Mouse (Mus musculus): Measurements from ENCODE around the gene C2cd2. TPM values are rescaled to one million over a fixed set of nuclear protein-coding genes. Genes with fewer than 3 reads are reported as not detected.

Gene C2cd2
- total and polyA plus RNA-seq, 3 experiments, result 7.7 to 14.5 (median 11.2) TPM

GRCm38 (mm10) chr16:97905449-97905991 is 56.9 kb downstream of the C2cd2 start:
- TF ChIP-seq RAD21 (IDR thresholded peaks at IDR 0.05; ENCODE audit: low read depth, low read length) (no peak), POLR2AphosphoS2 (IDR thresholded peaks at IDR 0.05; ENCODE audit: low read depth, low read length) (no peak), NELFE (IDR thresholded peaks at IDR 0.05; ENCODE audit: low read depth, low read length) (no peak), MAZ (IDR thresholded peaks at IDR 0.05; ENCODE audit: low read depth, low read length) (no peak), POLR2A (IDR thresholded peaks at IDR 0.05; ENCODE audit: low read depth, low read length) (no peak), TCF12 (IDR thresholded peaks at IDR 0.05; ENCODE audit: low read depth, low read length) (no peak), PAX5 (IDR thresholded peaks at IDR 0.05; ENCODE audit: low read length) (no peak), SIN3A (IDR thresholded peaks at IDR 0.05; ENCODE audit: low read length) (no peak), ETS1 (conservative IDR thresholded peaks at IDR 0.05; ENCODE audit: low read depth, low read length) (no peak), USF1 (IDR thresholded peaks at IDR 0.05; ENCODE audit: low read depth, low read length) (no peak), SMC3 (IDR thresholded peaks at IDR 0.05; ENCODE audit: low read depth, low read length) (no peak), USF2 (conservative IDR thresholded peaks at IDR 0.05; ENCODE audit: low read depth, low read length) (no peak), CTCF (conservative IDR thresholded peaks at IDR 0.05 in 1 of 2, IDR thresholded peaks at IDR 0.05 in 1 of 2; ENCODE audit: low read depth in 2 of 2, low read length in 2 of 2) (no peak), IRF4 (IDR thresholded peaks at IDR 0.05; ENCODE audit: low read depth, low read length) (no peak), JUN (IDR thresholded peaks at IDR 0.05; ENCODE audit: insufficient read depth, low read depth, low read length) (no peak), EP300 (IDR thresholded peaks at IDR 0.05; ENCODE audit: low read length) (no peak)
- no peak overlapping the region for H3K9ac ChIP-seq (ENCODE audit: insufficient read depth, low read depth)
- H3K79me2 ChIP-seq (replicated peaks; ENCODE audit: control insufficient read depth, extremely low read depth, insufficient read depth, poor library complexity, severe bottlenecking), result no peaks in the 10 kb centered on the region
- no peaks in the 10 kb centered on the region for H3K27me3 ChIP-seq (replicated peaks)
- H3K9me3 ChIP-seq (replicated peaks; ENCODE audit: low read length), result no peaks in the 10 kb centered on the region
- dilution Hi-C loops (cut with MboI; ENCODE audit: extremely low pct_ligation_motif_present, extremely low pct_unique_long_range_greater_than_20kb, low sequenced_read_pairs), result no loop called here
- H3K4me1 ChIP-seq (ENCODE audit: control insufficient read depth in 1 of 2, insufficient read depth in 2 of 2), result no peaks in the 10 kb centered on the region
- H3K36me3 ChIP-seq (replicated peaks in 1 of 2; ENCODE audit: control insufficient read depth in 1 of 2, insufficient read depth in 1 of 2, low read length in 1 of 2), result no peaks in the 10 kb centered on the region
- no peak overlapping the region for H3K4me2 ChIP-seq (ENCODE audit: insufficient read depth, low read depth, poor library complexity, severe bottlenecking)
- H3K27ac ChIP-seq (ENCODE audit: insufficient read depth, low read depth), result no peak overlapping the region
- DNase-seq (ENCODE audit: extremely low read depth), result no peak
- in situ Hi-C loops (cut with MboI; ENCODE audit: low pct_ligation_motif_present, low pct_unique_long_range_greater_than_20kb, low sequenced_read_pairs), result no loop called here
- no peak overlapping the region for H3K4me3 ChIP-seq (replicated peaks in 1 of 3; ENCODE audit: low read depth in 2 of 3, low read length in 2 of 3, poor library complexity in 1 of 3)

DNA sequence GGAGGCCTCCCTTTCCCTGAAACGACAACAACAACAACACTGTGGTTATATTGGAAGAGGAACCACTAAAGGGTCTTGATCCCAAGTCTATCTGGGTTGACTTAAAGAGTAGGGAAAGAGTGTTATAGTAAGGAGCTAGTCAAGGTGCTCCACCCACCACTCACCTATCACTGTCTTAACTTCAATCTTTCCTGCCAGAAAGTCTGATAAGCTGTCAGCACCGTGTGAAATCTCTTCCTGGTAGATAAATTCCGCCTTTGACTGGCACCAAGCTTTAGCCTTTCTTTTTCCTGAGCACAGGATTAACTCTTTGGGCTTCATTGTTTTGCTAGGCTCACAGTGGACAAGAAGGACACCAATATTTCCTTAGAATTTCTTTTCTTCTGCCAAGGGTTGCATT is 58.4 kb downstream of the C2cd2 start:
- no peaks in the 10 kb centered on the region for H3K9me3 ChIP-seq (replicated peaks; ENCODE audit: low read length)
- H3K36me3 ChIP-seq (replicated peaks in 1 of 2; ENCODE audit: control insufficient read depth in 1 of 2, insufficient read depth in 1 of 2, low read length in 1 of 2), result no peaks in the 10 kb centered on the region
- no peak for DNase-seq (ENCODE audit: extremely low read depth)
- in situ Hi-C loops (cut with MboI; ENCODE audit: low pct_ligation_motif_present, low pct_unique_long_range_greater_than_20kb, low sequenced_read_pairs) (no loop called here), dilution Hi-C loops (cut with MboI; ENCODE audit: extremely low pct_ligation_motif_present, extremely low pct_unique_long_range_greater_than_20kb, low sequenced_read_pairs) (no loop called here)
- H3K4me1 ChIP-seq (ENCODE audit: control insufficient read depth in 1 of 2, insufficient read depth in 2 of 2), result no peaks in the 10 kb centered on the region
- H3K4me3 ChIP-seq (replicated peaks in 1 of 3; ENCODE audit: low read depth in 2 of 3, low read length in 2 of 3, poor library complexity in 1 of 3), result no peak overlapping the region
- no peak overlapping the region for H3K27ac ChIP-seq (ENCODE audit: insufficient read depth, low read depth)
- H3K9ac ChIP-seq (ENCODE audit: insufficient read depth, low read depth), result no peak overlapping the region
- no peak overlapping the region for H3K4me2 ChIP-seq (ENCODE audit: insufficient read depth, low read depth, poor library complexity, severe bottlenecking)
- TF ChIP-seq BHLHE40 (IDR thresholded peaks at IDR 0.05; ENCODE audit: low read depth, low read length) (no peak), SMC3 (IDR thresholded peaks at IDR 0.05; ENCODE audit: low read depth, low read length) (no peak), ETS1 (conservative IDR thresholded peaks at IDR 0.05; ENCODE audit: low read depth, low read length) (no peak)
- no peaks in the 10 kb centered on the region for H3K27me3 ChIP-seq (replicated peaks)
- H3K79me2 ChIP-seq (replicated peaks; ENCODE audit: control insufficient read depth, extremely low read depth, insufficient read depth, poor library complexity, severe bottlenecking), result no peaks in the 10 kb centered on the region

All from CH12.LX (cell line).